Mouse (Mus musculus): ENCODE results near the gene Wfdc2.

- TF ChIP-seq POLR2A (IDR thresholded peaks at IDR 0.05; ENCODE audit: low read depth, low read length): no peak
- TF ChIP-seq CTCF (IDR thresholded peaks at IDR 0.05; ENCODE audit: extremely low read depth, insufficient read depth, insufficient read length, insufficient replicate concordance): no peak
These were observed 46.3 kb upstream of the Wfdc2 start for GRCm38 (mm10) chr2:164515897-164516296.

Data from spleen, adult 2 months (tissue).